Mouse (Mus musculus) erythroblast, embryonic 14.5 days (primary cell): ENCODE measurements around the gene Bckdk. TPM values are rescaled to one million over a fixed set of nuclear protein-coding genes. Genes with fewer than 3 reads are reported as not detected.

Experiments
- H3K27me3 ChIP-seq: 2 replicates; pipeline ENCODE4 v1.6.1; 2012; ENCODE audit warnings: inconsistent platforms; ENCODE audit not compliant: control insufficient read depth
- H3K36me3 ChIP-seq: 2 replicates; pipeline ENCODE4 v1.6.1; 2012; ENCODE audit warnings: mild to moderate bottlenecking, inconsistent platforms; ENCODE audit not compliant: control insufficient read depth
- H3K4me1 ChIP-seq: 2 replicates; pipeline ENCODE4 v1.6.1; 2012; ENCODE audit warnings: inconsistent platforms; ENCODE audit not compliant: control insufficient read depth
- H3K4me3 ChIP-seq: replicated peaks from 2 replicates; pipeline ENCODE3; 2012; ENCODE audit warnings: moderate library complexity, mild to moderate bottlenecking, inconsistent platforms
- H3K9me3 ChIP-seq: 2 replicates; pipeline ENCODE4 v1.6.1; 2012; ENCODE audit warnings: low read length, inconsistent platforms, mixed read lengths; ENCODE audit not compliant: control insufficient read depth
- GATA1 ChIP-seq: IDR thresholded peaks from 2 replicates; pipeline ENCODE4 v1.6.1; 2012; ENCODE audit warnings: low read length, inconsistent platforms, mixed read lengths
- TAL1 ChIP-seq: IDR thresholded peaks from 3 replicates; pipeline ENCODE4 v1.6.1; 2012; ENCODE audit warnings: low read length, inconsistent platforms, mixed read lengths
- polyA plus RNA-seq: library from polyadenylated mRNA; stranded (reverse); fragments of >175 nt; gene quantifications from 2 replicates; pipeline ENCODE4 v1.2.3, GENCODE M21; 2012

Gene Bckdk
- polyA plus RNA-seq, 1 experiment = 18.3 TPM

DNA sequence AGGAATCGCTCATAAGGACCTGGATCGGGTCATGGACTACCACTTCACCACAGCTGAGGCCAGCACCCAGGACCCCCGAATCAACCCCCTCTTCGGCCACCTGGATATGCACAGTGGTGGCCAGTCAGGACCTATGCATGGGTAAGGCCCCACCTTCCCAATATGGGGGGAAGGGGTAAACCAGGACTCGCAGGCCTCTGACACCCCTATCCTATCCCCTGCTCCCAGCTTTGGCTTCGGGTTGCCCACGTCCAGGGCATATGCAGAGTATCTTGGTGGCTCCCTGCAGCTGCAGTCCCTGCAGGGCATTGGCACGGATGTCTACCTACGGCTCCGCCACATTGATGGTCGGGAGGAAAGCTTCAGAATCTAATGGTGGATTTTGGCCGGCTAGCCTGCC is 4.1 kb downstream of the Bckdk start:
- no peaks in the 10 kb centered on the region for H3K27me3 ChIP-seq
- TF ChIP-seq GATA1 (no peak), TAL1 (no peak)
- no peaks in the 10 kb centered on the region for H3K9me3 ChIP-seq
- no peak overlapping the region for H3K4me3 ChIP-seq
- peaks cover 40% of the 10 kb centered on the region for H3K4me1 ChIP-seq
- H3K36me3 ChIP-seq = peaks cover 56% of the 10 kb centered on the region

DNA sequence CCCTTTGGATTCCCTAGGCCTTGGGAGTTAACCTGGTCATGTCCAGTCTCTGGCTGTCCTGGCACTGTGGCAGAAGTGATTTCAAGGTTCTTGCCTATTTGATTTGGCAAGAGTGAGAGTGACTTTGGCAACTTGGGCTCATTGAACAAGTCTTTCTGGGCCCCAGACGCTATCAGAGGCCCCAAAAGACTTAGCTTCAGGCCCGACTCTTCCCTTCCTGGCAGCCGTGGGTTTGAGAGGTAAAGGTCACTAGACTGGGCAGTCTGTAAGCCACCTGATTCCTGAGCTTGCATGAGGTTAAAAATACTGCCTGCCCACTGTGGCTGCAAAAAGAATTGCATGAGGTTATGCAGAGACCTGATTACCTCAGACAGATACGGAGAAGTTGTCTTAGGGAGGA is 4.8 kb downstream of the Bckdk start:
- H3K27me3 ChIP-seq = no peaks in the 10 kb centered on the region
- TF ChIP-seq TAL1 (no peak), GATA1 (no peak)
- H3K9me3 ChIP-seq = no peaks in the 10 kb centered on the region
- H3K4me3 ChIP-seq = no peak overlapping the region
- peaks cover 44% of the 10 kb centered on the region for H3K4me1 ChIP-seq
- H3K36me3 ChIP-seq = peaks cover 56% of the 10 kb centered on the region

DNA sequence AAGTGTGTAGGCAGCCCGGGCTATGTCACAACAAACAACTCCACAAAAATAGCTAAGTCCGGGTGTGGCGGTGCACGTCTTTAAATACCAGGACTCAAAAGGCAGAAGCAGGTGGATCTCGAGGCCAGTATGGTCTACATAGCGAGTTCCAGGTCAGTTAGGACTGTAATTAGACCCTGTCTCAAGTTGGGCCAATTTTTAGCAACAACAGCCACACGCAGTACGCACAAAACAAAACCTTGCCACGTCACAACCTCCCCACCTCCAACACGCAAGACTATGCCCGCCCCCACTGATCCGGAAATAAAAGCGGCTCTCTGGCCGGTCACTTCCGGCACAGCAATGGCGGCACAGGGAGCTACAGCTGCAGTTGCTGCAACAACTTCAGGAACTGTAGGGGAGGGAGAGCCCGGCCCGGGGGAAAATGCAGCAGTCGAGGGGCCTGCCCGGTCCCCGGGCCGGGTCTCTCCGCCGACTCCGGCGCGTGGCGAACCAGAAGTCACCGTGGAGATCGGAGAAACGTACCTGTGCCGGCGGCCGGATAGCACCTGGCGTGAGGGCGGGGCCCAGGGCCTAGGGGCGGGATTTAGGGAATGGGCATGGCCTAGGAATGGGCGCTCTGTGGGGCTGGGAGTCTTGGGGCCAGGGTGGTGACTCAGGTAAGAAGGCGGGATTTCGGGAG is 8.4 kb downstream of the Bckdk start, which contains the start of gene Kat8:
Kat8 (plus strand) TSS at position 327 of the 682 bp plus-strand sequence.
- H3K4me3 ChIP-seq = peak within 1 kb of the TSS; percentile 91
- H3K9me3 ChIP-seq = no peaks in the 10 kb centered on the region
- peaks cover 28% of the 10 kb centered on the region for H3K4me1 ChIP-seq
- H3K27me3 ChIP-seq = no peaks in the 10 kb centered on the region
- peaks cover 53% of the 10 kb centered on the region for H3K36me3 ChIP-seq
- TF ChIP-seq GATA1 (no peak), TAL1 (no peak)

DNA sequence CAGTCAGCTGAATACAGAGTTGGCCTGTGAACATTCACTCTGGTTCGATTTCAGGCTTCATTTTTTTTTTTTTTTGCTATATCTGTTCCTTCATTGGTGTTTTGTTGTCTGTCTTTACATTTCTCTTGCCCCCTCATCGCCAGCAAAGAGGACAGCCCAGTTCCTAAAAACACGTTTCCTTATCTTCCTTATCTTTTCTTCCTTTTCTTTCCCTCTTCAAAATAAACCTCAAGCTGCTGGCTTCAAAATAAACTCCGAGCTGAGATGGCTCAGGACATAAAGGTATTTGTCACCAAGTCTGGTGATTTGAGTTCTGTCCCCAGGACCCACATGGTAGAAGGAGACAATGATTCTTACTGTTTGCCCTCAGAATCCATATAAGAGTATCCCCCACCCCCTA is 9.1 kb downstream of the Bckdk start:
- no peaks in the 10 kb centered on the region for H3K9me3 ChIP-seq
- peak overlapping the region; percentile 91 for H3K4me3 ChIP-seq
- peaks cover 52% of the 10 kb centered on the region for H3K36me3 ChIP-seq
- H3K27me3 ChIP-seq = no peaks in the 10 kb centered on the region
- TF ChIP-seq GATA1 (peak; percentile 22; the same call in 1 of the 2 replicates), TAL1 (no peak)
- peaks cover 28% of the 10 kb centered on the region for H3K4me1 ChIP-seq

DNA sequence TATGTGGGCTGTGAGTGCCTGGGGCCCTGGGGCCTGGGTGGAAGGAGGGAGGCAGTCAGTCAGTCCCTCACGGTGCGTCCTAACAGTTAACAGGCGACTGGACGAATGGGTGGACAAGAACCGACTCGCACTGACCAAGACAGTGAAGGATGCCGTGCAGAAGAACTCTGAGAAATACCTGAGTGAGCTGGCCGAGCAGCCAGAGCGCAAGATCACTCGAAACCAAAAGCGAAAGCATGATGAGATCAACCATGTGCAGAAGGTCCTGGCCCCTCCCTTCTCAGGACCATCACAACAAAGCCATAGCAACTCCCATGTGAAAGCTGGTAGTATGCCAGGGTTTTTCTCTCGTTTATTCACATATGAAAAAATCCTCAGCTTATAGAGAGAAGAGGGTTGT is 11.4 kb downstream of the Bckdk start:
- peaks cover 37% of the 10 kb centered on the region for H3K4me1 ChIP-seq
- no peaks in the 10 kb centered on the region for H3K27me3 ChIP-seq
- no peak for TF ChIP-seq TAL1
- TF ChIP-seq GATA1 = no peak
- H3K36me3 ChIP-seq = peaks cover 49% of the 10 kb centered on the region
- no peak overlapping the region for H3K4me3 ChIP-seq
- H3K9me3 ChIP-seq = no peaks in the 10 kb centered on the region

DNA sequence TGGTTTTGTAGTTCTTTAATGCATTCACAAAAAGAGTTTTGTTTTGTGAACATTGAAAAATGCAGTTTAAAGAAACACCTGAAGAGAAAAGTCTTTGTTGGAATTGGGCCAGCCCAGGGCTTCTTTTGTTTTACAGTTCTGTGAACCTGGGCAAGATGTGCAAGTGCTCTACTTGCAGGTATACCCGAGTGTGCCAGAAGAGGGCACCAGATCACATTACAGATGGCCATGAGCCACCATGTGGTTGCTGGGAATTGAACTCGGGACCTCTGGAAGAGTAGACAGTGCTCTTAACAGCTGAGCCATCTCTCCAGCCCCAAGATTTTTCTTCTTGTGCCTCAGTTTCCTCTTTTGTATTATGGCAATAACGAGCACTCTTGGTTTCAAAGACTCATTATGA is 14.3 kb downstream of the Bckdk start:
- Histone ChIP-seq H3K36me3 (peaks cover 66% of the 10 kb centered on the region), H3K4me1 (peaks cover 24% of the 10 kb centered on the region), H3K27me3 (no peaks in the 10 kb centered on the region), H3K9me3 (no peaks in the 10 kb centered on the region; the same call in 1 of the 2 replicates), H3K4me3 (no peak overlapping the region)
- TF ChIP-seq TAL1 = no peak
- no peak for TF ChIP-seq GATA1

DNA sequence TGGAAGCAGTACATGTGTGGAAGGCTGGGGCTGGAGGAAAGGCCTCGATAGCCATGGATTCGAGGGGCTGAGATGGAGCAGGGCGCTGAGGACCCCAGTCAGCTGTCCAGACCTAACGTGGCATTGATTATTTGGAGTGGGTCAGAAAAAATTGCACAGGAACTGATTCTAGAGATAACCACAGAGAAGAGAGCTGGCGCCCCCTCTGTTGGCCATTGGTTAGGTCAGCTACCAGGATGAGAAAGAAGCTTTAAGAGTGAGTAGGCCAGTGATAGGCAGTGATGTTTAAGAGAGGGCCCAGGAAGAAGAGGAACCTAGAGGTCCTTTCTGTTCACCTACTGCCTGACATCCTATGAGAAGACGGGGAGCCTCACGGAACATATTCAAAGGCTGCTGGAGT is 15.4 kb downstream of the Bckdk start:
- Histone ChIP-seq H3K36me3 (peaks cover 77% of the 10 kb centered on the region), H3K27me3 (no peaks in the 10 kb centered on the region), H3K4me1 (peaks cover 20% of the 10 kb centered on the region), H3K9me3 (no peaks in the 10 kb centered on the region; the same call in 1 of the 2 replicates), H3K4me3 (no peak overlapping the region)
- no peak for TF ChIP-seq GATA1
- no peak for TF ChIP-seq TAL1

DNA sequence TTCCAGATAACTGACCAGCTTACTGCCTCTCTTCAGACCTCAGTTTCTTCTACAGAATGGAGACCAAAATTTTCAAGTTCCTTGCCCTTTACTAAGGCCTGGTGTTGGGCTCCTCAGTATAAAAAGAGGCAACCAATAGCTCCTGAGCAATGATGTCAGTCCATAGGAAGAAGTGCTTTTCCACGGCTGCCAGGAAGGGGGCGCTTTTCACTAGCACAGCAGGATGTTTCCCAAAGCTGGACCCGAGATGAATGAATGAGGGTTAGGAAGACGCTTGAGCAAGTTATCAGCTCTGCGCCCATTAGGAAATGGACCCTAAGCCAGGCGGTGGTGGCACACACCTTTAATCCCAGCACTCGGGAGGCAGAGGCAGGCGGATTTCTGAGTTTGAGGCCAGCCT is 17.6 kb downstream of the Bckdk start:
- TF ChIP-seq GATA1 (no peak), TAL1 (no peak)
- Histone ChIP-seq H3K4me3 (no peak overlapping the region), H3K36me3 (peaks cover 80% of the 10 kb centered on the region), H3K4me1 (peaks cover 15% of the 10 kb centered on the region), H3K27me3 (no peaks in the 10 kb centered on the region), H3K9me3 (no peaks in the 10 kb centered on the region; the same call in 1 of the 2 replicates)

DNA sequence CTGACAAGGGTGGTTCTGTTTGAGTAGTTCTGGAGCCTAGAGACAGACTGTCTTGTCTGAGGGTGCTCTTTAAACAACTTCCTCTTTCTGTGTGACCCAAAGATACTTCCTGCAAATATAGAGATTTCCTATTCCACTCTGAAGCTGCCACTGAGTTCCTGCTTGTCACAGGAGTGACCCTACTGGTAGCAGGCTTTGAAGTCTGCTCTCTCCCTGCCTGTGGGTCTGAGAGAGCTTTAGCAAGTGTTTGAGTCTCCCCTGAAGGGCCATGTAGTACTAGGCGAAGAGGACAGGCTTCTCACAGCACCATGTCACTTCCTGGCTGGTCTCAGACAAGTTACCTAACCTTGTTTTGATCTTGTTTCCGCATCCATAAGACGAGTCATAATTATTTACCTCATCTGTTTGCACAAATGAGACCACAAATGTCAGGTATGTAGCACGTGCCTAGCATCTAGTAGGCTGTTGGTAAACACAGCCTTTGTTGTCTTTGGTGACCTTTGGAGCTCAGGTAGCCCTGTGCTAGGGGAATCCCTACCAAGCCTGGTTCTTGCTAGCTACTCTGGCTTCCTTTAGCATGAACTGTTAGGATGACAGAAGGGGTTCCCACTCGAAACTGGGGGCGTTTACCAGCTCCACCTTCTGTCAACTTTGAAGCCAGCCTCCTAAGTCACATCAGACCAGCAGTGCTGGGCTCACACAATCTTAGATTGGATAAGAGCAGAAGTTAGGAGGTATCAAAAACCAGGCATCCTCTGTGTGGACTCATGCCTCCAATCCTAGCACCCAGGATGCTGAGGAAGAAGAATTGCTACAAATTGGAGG is 18.8 kb downstream of the Bckdk start:
- TF ChIP-seq TAL1 (no peak), GATA1 (no peak)
- H3K4me3 ChIP-seq = no peak overlapping the region
- peaks cover 15% of the 10 kb centered on the region for H3K4me1 ChIP-seq
- H3K27me3 ChIP-seq = no peaks in the 10 kb centered on the region
- no peaks in the 10 kb centered on the region; the same call in 1 of the 2 replicates for H3K9me3 ChIP-seq
- peaks cover 82% of the 10 kb centered on the region for H3K36me3 ChIP-seq
